Mouse (Mus musculus): ENCODE data around the gene B3galt1. TPM values are rescaled to one million over a fixed set of nuclear protein-coding genes. Genes with fewer than 3 reads are reported as not detected.

The B3galt1 gene
- polyA plus RNA-seq, 1 experiment from 2014 or later = 45.2 TPM

GRCm38 (mm10) chr2:67931994-67932393 lies 366.3 kb downstream of the B3galt1 start:
- no peak overlapping the region for H3K9ac ChIP-seq (ENCODE audit: low read length)
- no peaks in the 10 kb centered on the region for H3K36me3 ChIP-seq (ENCODE audit: control insufficient read depth, insufficient read depth, low read length)
- peak; percentile 46 for DNase-seq (ENCODE audit: low spot score)

GRCm38 (mm10) chr2:67948408-67948807 lies 382.7 kb downstream of the B3galt1 start:
- no peak overlapping the region for H3K4me3 ChIP-seq (ENCODE audit: low read depth, low read length)
- H3K36me3 ChIP-seq (ENCODE audit: control insufficient read depth, insufficient read depth, low read length) = no peaks in the 10 kb centered on the region
- ATAC-seq = no peak
- no peaks in the 10 kb centered on the region for H3K9me3 ChIP-seq (replicated peaks; ENCODE audit: control insufficient read depth, low read length)
- H3K9ac ChIP-seq (ENCODE audit: low read length) = no peak overlapping the region
- peak; percentile 44 for DNase-seq (ENCODE audit: low spot score)
- no peaks in the 10 kb centered on the region for H3K4me1 ChIP-seq (ENCODE audit: control insufficient read depth, insufficient read depth, low read length)
- no peak overlapping the region for H3K27ac ChIP-seq (ENCODE audit: low read depth, low read length)
- H3K4me2 ChIP-seq (ENCODE audit: low read length) = no peak overlapping the region
- WGBS = 65% methylated on average over 3 of the region's 3 CpGs
- no peaks in the 10 kb centered on the region for H3K27me3 ChIP-seq (replicated peaks; ENCODE audit: control insufficient read depth, insufficient read depth, low read length)

More at GRCm38 (mm10) chr2:67931994-67932393, 366.3 kb downstream of the B3galt1 start:
- ATAC-seq = no peak
- Histone ChIP-seq H3K9me3 (replicated peaks; ENCODE audit: control insufficient read depth, low read length) (no peaks in the 10 kb centered on the region), H3K4me2 (ENCODE audit: low read length) (no peak overlapping the region), H3K27ac (ENCODE audit: low read depth, low read length) (no peak overlapping the region), H3K27me3 (replicated peaks; ENCODE audit: control insufficient read depth, insufficient read depth, low read length) (no peaks in the 10 kb centered on the region), H3K4me1 (ENCODE audit: control insufficient read depth, insufficient read depth, low read length) (no peaks in the 10 kb centered on the region), H3K4me3 (ENCODE audit: low read depth, low read length) (no peak overlapping the region)
- WGBS = 75% methylated on average over 3 of the region's 3 CpGs

GRCm38 (mm10) chr2:67956182-67956581 lies 390.5 kb downstream of the B3galt1 start:
- H3K9me3 ChIP-seq (replicated peaks; ENCODE audit: control insufficient read depth, low read length) = no peaks in the 10 kb centered on the region
- H3K4me2 ChIP-seq (ENCODE audit: low read length) = no peak overlapping the region
- no peak overlapping the region for H3K9ac ChIP-seq (ENCODE audit: low read length)
- no peak for ATAC-seq
- H3K4me1 ChIP-seq (ENCODE audit: control insufficient read depth, insufficient read depth, low read length) = no peaks in the 10 kb centered on the region
- H3K4me3 ChIP-seq (ENCODE audit: low read depth, low read length) = no peak overlapping the region
- no peaks in the 10 kb centered on the region for H3K36me3 ChIP-seq (ENCODE audit: control insufficient read depth, insufficient read depth, low read length)
- H3K27me3 ChIP-seq (replicated peaks; ENCODE audit: control insufficient read depth, insufficient read depth, low read length) = no peaks in the 10 kb centered on the region
- no peak for DNase-seq (ENCODE audit: low spot score)
- WGBS = 89% methylated on average over 4 of the region's 4 CpGs
- no peak overlapping the region for H3K27ac ChIP-seq (ENCODE audit: low read depth, low read length)

GRCm38 (mm10) chr2:67957561-67957960 lies 391.9 kb downstream of the B3galt1 start:
- no peak overlapping the region for H3K9ac ChIP-seq (ENCODE audit: low read length)
- no peak overlapping the region for H3K27ac ChIP-seq (ENCODE audit: low read depth, low read length)
- no peak for ATAC-seq
- H3K27me3 ChIP-seq (replicated peaks; ENCODE audit: control insufficient read depth, insufficient read depth, low read length) = no peaks in the 10 kb centered on the region
- no peaks in the 10 kb centered on the region for H3K36me3 ChIP-seq (ENCODE audit: control insufficient read depth, insufficient read depth, low read length)
- WGBS = 82% methylated on average over 2 of the region's 2 CpGs
- no peak overlapping the region for H3K4me3 ChIP-seq (ENCODE audit: low read depth, low read length)
- no peak for DNase-seq (ENCODE audit: low spot score)
- H3K4me2 ChIP-seq (ENCODE audit: low read length) = no peak overlapping the region
- no peaks in the 10 kb centered on the region for H3K9me3 ChIP-seq (replicated peaks; ENCODE audit: control insufficient read depth, low read length)
- H3K4me1 ChIP-seq (ENCODE audit: control insufficient read depth, insufficient read depth, low read length) = no peaks in the 10 kb centered on the region

- WGBS = 80% methylated on average over 2 of the region's 2 CpGs
Observed at GRCm38 (mm10) chr2:67960711-67961110, 395.0 kb downstream of the B3galt1 start.

GRCm38 (mm10) chr2:67968812-67969211 lies 403.1 kb downstream of the B3galt1 start:
- Histone ChIP-seq H3K4me2 (ENCODE audit: low read length) (no peak overlapping the region), H3K9ac (ENCODE audit: low read length) (no peak overlapping the region), H3K36me3 (ENCODE audit: control insufficient read depth, insufficient read depth, low read length) (no peaks in the 10 kb centered on the region), H3K4me3 (ENCODE audit: low read depth, low read length) (no peak overlapping the region), H3K9me3 (replicated peaks; ENCODE audit: control insufficient read depth, low read length) (no peaks in the 10 kb centered on the region), H3K27me3 (replicated peaks; ENCODE audit: control insufficient read depth, insufficient read depth, low read length) (no peaks in the 10 kb centered on the region), H3K4me1 (ENCODE audit: control insufficient read depth, insufficient read depth, low read length) (no peaks in the 10 kb centered on the region), H3K27ac (ENCODE audit: low read depth, low read length) (no peak overlapping the region)
- no peak for DNase-seq (ENCODE audit: low spot score)
- ATAC-seq = no peak

More at GRCm38 (mm10) chr2:67960711-67961110, 395.0 kb downstream of the B3galt1 start:
- Histone ChIP-seq H3K27ac (ENCODE audit: low read depth, low read length) (no peak overlapping the region), H3K4me2 (ENCODE audit: low read length) (no peak overlapping the region), H3K4me3 (ENCODE audit: low read depth, low read length) (no peak overlapping the region), H3K27me3 (replicated peaks; ENCODE audit: control insufficient read depth, insufficient read depth, low read length) (no peaks in the 10 kb centered on the region), H3K9me3 (replicated peaks; ENCODE audit: control insufficient read depth, low read length) (no peaks in the 10 kb centered on the region), H3K36me3 (ENCODE audit: control insufficient read depth, insufficient read depth, low read length) (no peaks in the 10 kb centered on the region), H3K9ac (ENCODE audit: low read length) (no peak overlapping the region), H3K4me1 (ENCODE audit: control insufficient read depth, insufficient read depth, low read length) (no peaks in the 10 kb centered on the region)
- ATAC-seq (no peak), DNase-seq (ENCODE audit: low spot score) (no peak)

GRCm38 (mm10) chr2:67971091-67971490 lies 405.4 kb downstream of the B3galt1 start:
- Histone ChIP-seq H3K36me3 (ENCODE audit: control insufficient read depth, insufficient read depth, low read length) (no peaks in the 10 kb centered on the region), H3K27ac (ENCODE audit: low read depth, low read length) (no peak overlapping the region), H3K4me3 (ENCODE audit: low read depth, low read length) (no peak overlapping the region), H3K4me1 (ENCODE audit: control insufficient read depth, insufficient read depth, low read length) (no peaks in the 10 kb centered on the region), H3K9ac (ENCODE audit: low read length) (no peak overlapping the region), H3K27me3 (replicated peaks; ENCODE audit: control insufficient read depth, insufficient read depth, low read length) (no peaks in the 10 kb centered on the region), H3K9me3 (replicated peaks; ENCODE audit: control insufficient read depth, low read length) (no peaks in the 10 kb centered on the region), H3K4me2 (ENCODE audit: low read length) (no peak overlapping the region)
- DNase-seq (ENCODE audit: low spot score) (no peak), ATAC-seq (no peak)
- WGBS = 67% methylated on average over 7 of the region's 7 CpGs

- no peak for ATAC-seq
- Histone ChIP-seq H3K9ac (ENCODE audit: low read length) (no peak overlapping the region), H3K4me1 (ENCODE audit: control insufficient read depth, insufficient read depth, low read length) (no peaks in the 10 kb centered on the region), H3K36me3 (ENCODE audit: control insufficient read depth, insufficient read depth, low read length) (no peaks in the 10 kb centered on the region), H3K9me3 (replicated peaks; ENCODE audit: control insufficient read depth, low read length) (no peaks in the 10 kb centered on the region), H3K27me3 (replicated peaks; ENCODE audit: control insufficient read depth, insufficient read depth, low read length) (no peaks in the 10 kb centered on the region), H3K4me3 (ENCODE audit: low read depth, low read length) (no peak overlapping the region), H3K27ac (ENCODE audit: low read depth, low read length) (no peak overlapping the region), H3K4me2 (ENCODE audit: low read length) (no peak overlapping the region)
- peak; percentile 11 for DNase-seq (ENCODE audit: low spot score)
- WGBS = 84% methylated on average over 6 of the region's 6 CpGs
Observed at GRCm38 (mm10) chr2:67971576-67971975, 405.9 kb downstream of the B3galt1 start.

- H3K4me1 ChIP-seq (ENCODE audit: control insufficient read depth, insufficient read depth, low read length) = peaks cover 7% of the 10 kb centered on the region; the same call in 1 of the 2 replicates
- no peaks in the 10 kb centered on the region for H3K9me3 ChIP-seq (replicated peaks; ENCODE audit: control insufficient read depth, low read length)
- no peaks in the 10 kb centered on the region for H3K27me3 ChIP-seq (replicated peaks; ENCODE audit: control insufficient read depth, insufficient read depth, low read length)
- H3K27ac ChIP-seq (ENCODE audit: low read depth, low read length) = no peak overlapping the region
- ATAC-seq (no peak), DNase-seq (ENCODE audit: low spot score) (no peak)
- no peak overlapping the region for H3K9ac ChIP-seq (ENCODE audit: low read length)
- H3K4me2 ChIP-seq (ENCODE audit: low read length) = no peak overlapping the region
- H3K4me3 ChIP-seq (ENCODE audit: low read depth, low read length) = no peak overlapping the region
- H3K36me3 ChIP-seq (ENCODE audit: control insufficient read depth, insufficient read depth, low read length) = no peaks in the 10 kb centered on the region
Observed at GRCm38 (mm10) chr2:67975764-67976163, 410.1 kb downstream of the B3galt1 start.
